Mouse (Mus musculus) kidney, adult 2 months (tissue): ENCODE measurements around the gene Cdc14a. TPM values are rescaled to one million over a fixed set of nuclear protein-coding genes. Genes with fewer than 3 reads are reported as not detected.

Source experiments
- DNase-seq: peaks from one replicate; pipeline ENCODE4 v3.0.0; 2021
- H3K27ac ChIP-seq: fragments of 200-500 bp; 2 replicates; pipeline ENCODE4 v1.5.1; 2012; ENCODE audit warnings: low read depth, low read length, control low read depth, inconsistent platforms; ENCODE audit not compliant: insufficient read depth
- H3K27me3 ChIP-seq: fragments of 200-500 bp; replicated peaks from 2 replicates; pipeline ENCODE4 v1.6.1; 2012; ENCODE audit warnings: mild to moderate bottlenecking, moderate library complexity, low read length, inconsistent platforms; ENCODE audit not compliant: control insufficient read depth, insufficient read depth
- H3K36me3 ChIP-seq: fragments of 200-500 bp; 2 replicates; pipeline ENCODE4 v1.6.1; 2012; ENCODE audit warnings: mild to moderate bottlenecking, moderate library complexity, low read length, inconsistent platforms; ENCODE audit not compliant: control insufficient read depth, insufficient read depth
- H3K4me1 ChIP-seq: fragments of 200-500 bp; 2 replicates; pipeline ENCODE4 v1.6.1; 2011; ENCODE audit warnings: low read length; ENCODE audit not compliant: control insufficient read depth, insufficient read depth
- H3K4me3 ChIP-seq: fragments of 200-500 bp; 2 replicates; pipeline ENCODE4 v1.5.1; 2011; ENCODE audit warnings: mild to moderate bottlenecking, low read depth, low read length, control low read depth; ENCODE audit not compliant: insufficient read depth
- CTCF ChIP-seq: fragments of 200-500 bp; conservative IDR thresholded peaks from 2 replicates; pipeline ENCODE4 v1.5.1; 2011; ENCODE audit warnings: low read depth, mild to moderate bottlenecking, control low read depth, low read length, moderate library complexity, mixed read lengths; ENCODE audit not compliant: insufficient read depth, insufficient read length
- POLR2A ChIP-seq: fragments of 200-500 bp; IDR thresholded peaks from one replicate; pipeline ENCODE4 v1.6.1; 2011; ENCODE audit warnings: low read depth, low read length, control low read depth
- WGBS: fragments of 180-500 bp; shearing (Covaris S2); methylation state at CpG from one replicate; pipeline ENCODE4 v1.1.7; 2018; 5-methylcytosine and 5-hydroxymethylcytosine counted together
- polyA plus RNA-seq: library from polyadenylated mRNA; depleted of rRNA; stranded (reverse); fragments of >200 nt; gene quantifications from 2 replicates; pipeline ENCODE4 v1.2.3, GENCODE M21; 2012

The Cdc14a gene
- polyA plus RNA-seq, 1 experiment, result 5.5 TPM

- Histone ChIP-seq H3K36me3 (no peaks in the 10 kb centered on the region), H3K4me1 (peaks cover 3% of the 10 kb centered on the region; the same call in 1 of the 2 replicates), H3K4me3 (no peak overlapping the region), H3K27me3 (no peaks in the 10 kb centered on the region), H3K27ac (peak overlapping the region; percentile 86; the same call in 1 of the 2 replicates)
- no peak for DNase-seq
- no peak for TF ChIP-seq POLR2A
- no peak for TF ChIP-seq CTCF
- 87% methylated on average over 14 of the region's 14 CpGs for WGBS
Measured at GRCm38 (mm10) chr3:116389500-116390470, 34.0 kb downstream of the Cdc14a start.

- peak; percentile 65 for DNase-seq
- peaks cover 3% of the 10 kb centered on the region; the same call in 1 of the 2 replicates for H3K4me1 ChIP-seq
- H3K27ac ChIP-seq, result peak overlapping the region; percentile 86
- no peaks in the 10 kb centered on the region for H3K27me3 ChIP-seq
- H3K36me3 ChIP-seq, result no peaks in the 10 kb centered on the region
- H3K4me3 ChIP-seq, result no peak overlapping the region
- WGBS, result 38% methylated on average over 11 of the region's 11 CpGs
- TF ChIP-seq CTCF, result no peak
Measured at GRCm38 (mm10) chr3:116388808-116389207, 35.0 kb downstream of the Cdc14a start.

GRCm38 (mm10) chr3:116386886-116387285 is 36.9 kb downstream of the Cdc14a start:
- Histone ChIP-seq H3K4me1 (peaks cover 3% of the 10 kb centered on the region; the same call in 1 of the 2 replicates), H3K4me3 (no peak overlapping the region), H3K36me3 (no peaks in the 10 kb centered on the region), H3K27ac (no peak overlapping the region), H3K27me3 (no peaks in the 10 kb centered on the region)
- no peak for DNase-seq
- TF ChIP-seq CTCF, result no peak
- TF ChIP-seq POLR2A, result no peak

GRCm38 (mm10) chr3:116386342-116386741 is 37.5 kb downstream of the Cdc14a start:
- H3K36me3 ChIP-seq, result no peaks in the 10 kb centered on the region
- WGBS, result 79% methylated on average over 6 of the region's 6 CpGs
- H3K4me1 ChIP-seq, result peaks cover 6% of the 10 kb centered on the region; the same call in 1 of the 2 replicates
- H3K4me3 ChIP-seq, result no peak overlapping the region
- H3K27ac ChIP-seq, result no peak overlapping the region
- no peak for TF ChIP-seq CTCF
- H3K27me3 ChIP-seq, result no peaks in the 10 kb centered on the region
- no peak for DNase-seq

GRCm38 (mm10) chr3:116384319-116384718 is 39.5 kb downstream of the Cdc14a start:
- Histone ChIP-seq H3K27me3 (no peaks in the 10 kb centered on the region), H3K36me3 (no peaks in the 10 kb centered on the region), H3K4me1 (peaks cover 8% of the 10 kb centered on the region; the same call in 1 of the 2 replicates), H3K4me3 (no peak overlapping the region), H3K27ac (peak overlapping the region; percentile 90)
- TF ChIP-seq CTCF (no peak), POLR2A (no peak)
- WGBS, result 58% methylated on average over 7 of the region's 7 CpGs
- peak; percentile 84 for DNase-seq

- H3K4me3 ChIP-seq, result no peak overlapping the region
- 63% methylated on average over 9 of the region's 9 CpGs for WGBS
- peak; percentile 48 for DNase-seq
Measured at GRCm38 (mm10) chr3:116380319-116380718, 43.5 kb downstream of the Cdc14a start.

GRCm38 (mm10) chr3:116375442-116375841 is 48.4 kb downstream of the Cdc14a start:
- DNase-seq, result no peak
- WGBS, result 87% methylated on average over 2 of the region's 2 CpGs
- Histone ChIP-seq H3K27me3 (no peaks in the 10 kb centered on the region; the same call in 1 of the 2 replicates), H3K36me3 (no peaks in the 10 kb centered on the region), H3K27ac (peak overlapping the region; percentile 55; the same call in 1 of the 2 replicates), H3K4me1 (peaks cover 3% of the 10 kb centered on the region; the same call in 1 of the 2 replicates), H3K4me3 (no peak overlapping the region)
- TF ChIP-seq POLR2A (no peak), CTCF (no peak)

More at GRCm38 (mm10) chr3:116380319-116380718, 43.5 kb downstream of the Cdc14a start:
- Histone ChIP-seq H3K4me1 (peaks cover 8% of the 10 kb centered on the region; the same call in 1 of the 2 replicates), H3K36me3 (no peaks in the 10 kb centered on the region), H3K27ac (peak overlapping the region; percentile 47; the same call in 1 of the 2 replicates), H3K27me3 (no peaks in the 10 kb centered on the region)
- TF ChIP-seq CTCF (no peak), POLR2A (no peak)
